Mouse (Mus musculus): ENCODE results near the gene Itsn1.

The Itsn1 gene

DNA sequence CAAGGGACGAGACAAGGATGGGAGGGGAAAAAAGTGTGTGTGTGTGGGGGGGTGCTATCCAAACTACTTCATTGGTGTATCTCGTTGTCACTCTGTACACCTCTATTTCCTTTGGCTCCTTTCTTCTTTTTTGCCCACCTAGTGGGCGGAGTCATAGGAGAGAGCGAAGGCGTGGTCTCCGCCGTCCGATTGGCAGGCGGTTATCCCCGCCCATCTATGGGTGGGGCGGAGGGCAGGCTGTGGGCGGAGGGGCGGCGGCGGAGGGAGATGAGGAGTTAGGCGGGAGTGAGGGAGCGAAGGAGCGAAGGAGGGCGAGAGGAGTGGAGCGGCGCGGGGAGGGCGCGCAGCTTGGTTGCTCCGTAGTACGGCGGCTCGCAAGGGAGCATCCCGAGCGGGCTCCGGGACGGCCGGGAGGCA is at the start of gene Itsn1:
Gene Itsn1, plus strand, starts transcription at position 216 of the 417 bp plus-strand sequence.
- DNase-seq = peak; percentile 98

DNA sequence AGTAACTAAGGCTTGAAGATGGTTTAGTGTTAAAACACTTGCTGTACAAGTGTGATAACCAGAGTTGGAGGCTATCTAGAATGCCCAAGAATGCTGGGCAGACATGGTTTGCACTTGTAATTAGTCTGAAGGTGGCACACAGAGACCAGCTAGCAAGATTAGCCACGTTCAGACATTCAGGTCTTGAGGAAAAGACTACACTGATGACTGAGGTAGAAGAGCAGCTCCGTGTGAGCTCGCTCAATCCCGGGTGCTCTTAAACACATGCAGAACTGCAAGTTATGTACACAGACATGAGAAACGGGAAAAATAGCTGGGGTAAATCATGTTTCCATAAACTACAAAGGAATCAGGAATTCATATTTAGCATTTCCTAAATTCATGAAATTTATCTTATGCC is 48.4 kb upstream of the Itsn1 start:
- no peak for DNase-seq

DNA sequence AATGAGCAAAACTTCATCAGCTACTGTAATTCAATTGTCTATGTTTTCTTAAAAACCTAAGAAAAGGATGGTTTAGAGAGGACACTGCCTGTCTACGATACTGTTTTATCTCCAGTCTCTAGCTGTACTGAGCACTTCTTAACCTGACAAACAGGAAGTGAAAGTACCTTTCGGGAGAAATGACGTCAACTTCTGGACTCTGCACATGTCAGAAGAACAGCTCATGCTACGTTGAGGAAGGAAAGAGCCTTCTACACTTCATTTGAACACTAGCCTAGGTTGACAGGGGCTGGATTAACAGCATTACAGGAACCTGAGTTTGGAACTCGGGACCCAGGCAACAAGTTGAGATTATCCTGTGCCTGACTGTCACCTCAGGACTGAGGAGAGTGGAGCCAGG is 43.6 kb upstream of the Itsn1 start:
- no peak for DNase-seq

DNA sequence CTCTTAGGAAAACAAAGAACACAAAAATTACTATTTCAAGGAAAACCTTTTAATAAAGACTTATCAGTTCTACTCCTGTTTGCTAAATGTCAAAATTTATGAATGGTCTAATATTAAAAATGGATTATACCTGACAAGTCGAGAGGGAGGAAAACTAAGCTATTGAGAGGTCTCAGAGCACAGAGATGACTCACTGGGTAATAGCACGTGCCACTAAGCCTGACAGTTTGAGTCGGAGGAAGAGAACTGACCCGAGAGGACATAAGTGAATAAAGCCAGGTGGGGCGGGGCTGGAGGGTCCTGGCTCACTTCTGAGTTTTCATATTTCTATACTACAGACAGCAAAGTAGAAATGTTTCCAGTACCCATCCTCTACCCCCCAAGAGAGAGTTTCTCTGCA is 42.7 kb upstream of the Itsn1 start:
- no peak for DNase-seq

DNA sequence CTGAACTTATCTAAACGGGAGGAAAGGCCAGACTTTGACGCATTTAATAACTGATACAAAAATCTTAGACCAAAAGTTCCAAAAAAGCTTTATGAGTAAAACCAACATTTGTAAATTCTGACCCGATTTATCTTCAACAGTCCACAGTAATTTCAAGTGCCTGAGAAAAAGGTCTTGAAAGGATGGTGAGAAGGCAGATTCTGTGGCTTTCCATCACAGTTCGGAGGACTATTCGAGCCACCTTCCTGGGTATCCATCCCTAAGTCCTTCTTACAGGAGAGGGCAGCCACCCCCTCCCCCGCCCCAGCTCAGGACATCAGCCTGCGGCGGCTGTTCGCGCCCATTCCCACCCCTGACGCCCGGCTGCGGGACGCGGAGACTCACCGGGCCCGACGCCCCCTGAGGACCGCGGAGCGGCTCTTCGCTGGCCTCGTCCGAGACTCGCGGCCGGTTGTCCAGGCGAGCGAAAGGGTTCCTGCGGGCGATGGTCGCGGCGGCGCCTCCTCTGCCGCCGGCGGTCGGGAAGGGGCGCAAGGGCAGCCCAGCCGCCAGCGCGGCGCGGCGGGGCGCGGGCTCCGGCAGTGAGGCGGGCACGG is 41.0 kb upstream of the Itsn1 start:
- no peak for DNase-seq

DNA sequence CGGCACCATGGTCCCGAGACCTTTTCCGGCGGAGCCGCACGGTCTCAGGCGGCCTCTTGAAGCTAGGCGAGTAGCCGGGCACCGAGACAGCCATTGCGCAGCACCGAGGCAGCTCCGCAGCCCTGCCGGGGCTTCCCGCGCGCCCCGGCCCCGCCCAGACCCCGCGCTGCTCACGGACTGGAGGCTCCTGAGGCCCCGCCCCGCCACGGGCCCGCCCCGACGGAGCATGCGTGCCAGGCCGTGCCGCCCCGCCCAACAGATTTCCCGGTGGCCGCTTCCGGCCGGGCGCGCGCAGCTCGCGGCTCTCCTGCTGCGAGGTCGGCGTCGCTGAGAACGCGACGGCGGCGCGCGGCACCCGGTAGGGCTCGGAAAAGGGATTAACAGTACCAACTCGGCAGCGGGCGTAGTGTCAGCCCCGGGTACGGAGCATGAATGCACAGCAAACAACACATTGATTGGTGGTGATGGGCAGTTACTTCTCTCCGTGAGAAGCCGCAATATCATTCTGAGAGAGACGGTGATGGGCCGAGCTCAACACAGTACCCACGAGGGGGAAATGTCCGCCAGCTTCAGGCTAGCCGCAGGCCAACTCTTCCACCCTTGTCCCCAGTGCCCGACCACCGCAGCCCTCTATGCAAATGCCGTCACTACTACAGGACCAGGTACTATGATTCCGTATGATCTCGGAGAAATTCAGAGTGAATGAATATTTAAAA is 40.3 kb upstream of the Itsn1 start, which contains the start of gene Donson:
Gene Donson, minus strand, starts transcription at position 152 of the 716 bp plus-strand sequence.
- DNase-seq = peak; percentile 93

DNA sequence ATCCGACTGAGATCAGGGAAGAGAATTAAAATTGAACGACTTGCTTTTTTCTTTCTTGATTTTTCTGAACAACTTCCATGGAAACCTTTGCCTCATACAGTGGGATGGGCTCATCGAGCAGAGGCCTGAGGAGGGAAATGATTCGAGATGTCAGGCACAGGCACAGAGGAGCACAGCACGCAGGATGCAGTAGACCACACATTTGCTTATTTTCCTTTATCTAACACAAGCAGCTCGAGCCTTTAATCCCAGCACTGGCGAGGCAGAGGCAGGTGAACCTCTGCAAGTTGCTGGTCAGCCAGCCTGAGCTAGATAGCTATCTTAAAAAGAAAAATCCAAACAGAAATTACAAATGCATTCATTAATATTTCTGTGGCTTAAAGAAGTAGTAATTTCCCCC is 39.3 kb upstream of the Itsn1 start:
- DNase-seq = no peak

DNA sequence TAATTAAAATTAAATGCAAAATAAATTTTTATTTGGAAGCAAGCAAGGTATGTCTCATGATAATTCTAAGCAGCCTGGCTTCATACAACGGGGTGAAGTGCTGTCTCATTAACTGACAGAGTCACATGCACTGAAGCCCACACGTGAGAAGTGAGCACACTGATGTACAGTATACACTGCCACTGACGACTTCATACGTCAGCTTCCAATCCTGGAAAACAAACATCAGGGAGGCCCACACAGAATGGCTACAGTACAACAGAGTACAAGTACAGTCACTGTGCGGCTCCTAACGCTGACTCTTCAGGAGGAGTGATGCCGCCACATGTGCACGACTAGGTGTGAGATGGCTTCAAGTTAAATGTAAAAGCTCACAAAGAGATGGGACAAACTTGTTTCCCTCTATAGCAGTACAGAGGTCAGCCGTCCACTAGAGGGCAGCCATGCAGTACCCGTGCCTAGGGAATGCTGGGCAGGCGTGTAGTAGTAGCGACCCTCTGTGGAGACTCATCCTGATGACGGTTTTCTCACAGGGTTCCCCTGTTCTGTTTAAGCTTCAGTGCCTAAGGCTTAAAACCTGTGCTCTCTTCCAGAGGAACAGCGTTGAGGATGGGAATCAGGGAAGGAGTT is 34.5 kb upstream of the Itsn1 start:
- peak; percentile 44 for DNase-seq

DNA sequence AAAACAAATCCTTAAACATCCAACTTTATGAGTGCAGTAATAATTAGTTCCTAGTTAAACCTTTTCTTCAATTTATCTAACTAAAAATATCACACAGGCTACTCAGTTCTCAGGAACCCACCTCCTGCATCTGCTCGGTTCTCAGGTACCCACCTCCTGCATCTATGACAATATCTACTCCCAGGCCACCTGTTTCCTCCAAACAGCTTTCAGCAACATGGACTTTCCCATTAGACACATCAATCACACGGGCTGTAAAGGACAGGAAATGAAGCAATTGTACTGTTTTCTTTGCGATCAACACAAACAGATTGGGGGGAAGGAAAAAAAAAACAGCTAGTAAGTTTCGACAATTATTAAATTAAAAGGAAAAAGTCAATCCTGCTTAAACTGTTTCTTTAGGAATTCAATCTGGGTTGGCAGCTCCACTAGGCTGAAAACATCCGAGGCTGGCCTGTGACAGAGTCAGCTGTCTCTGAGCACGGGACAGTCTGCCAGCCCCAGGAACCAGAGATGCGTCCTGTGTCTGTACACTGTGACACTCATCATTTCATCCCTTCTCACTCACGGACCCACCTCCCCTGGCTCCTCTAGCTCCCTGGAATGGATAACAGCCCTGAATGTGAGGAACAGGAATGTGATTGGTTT is 33.8 kb upstream of the Itsn1 start:
- no peak for DNase-seq

DNA sequence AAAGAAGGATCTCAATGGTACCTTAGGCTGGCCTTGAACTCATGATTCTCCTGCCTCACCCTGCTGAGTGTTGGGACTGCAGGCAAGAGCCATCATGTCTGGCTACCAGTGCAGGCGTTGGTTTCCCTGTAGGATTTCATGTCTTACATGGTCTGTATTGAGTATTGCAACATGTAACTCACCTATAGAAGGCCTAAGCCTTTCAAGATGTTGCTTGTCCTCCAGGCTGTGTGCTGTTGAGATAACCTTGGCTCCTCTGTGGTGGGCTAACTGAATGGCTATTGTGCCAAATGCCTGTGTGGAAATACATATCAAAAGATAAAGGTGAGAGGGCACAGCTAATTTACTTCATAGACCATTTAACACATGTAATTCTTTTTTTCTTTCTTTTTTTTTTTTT is 30.1 kb upstream of the Itsn1 start:
- DNase-seq = no peak

DNA sequence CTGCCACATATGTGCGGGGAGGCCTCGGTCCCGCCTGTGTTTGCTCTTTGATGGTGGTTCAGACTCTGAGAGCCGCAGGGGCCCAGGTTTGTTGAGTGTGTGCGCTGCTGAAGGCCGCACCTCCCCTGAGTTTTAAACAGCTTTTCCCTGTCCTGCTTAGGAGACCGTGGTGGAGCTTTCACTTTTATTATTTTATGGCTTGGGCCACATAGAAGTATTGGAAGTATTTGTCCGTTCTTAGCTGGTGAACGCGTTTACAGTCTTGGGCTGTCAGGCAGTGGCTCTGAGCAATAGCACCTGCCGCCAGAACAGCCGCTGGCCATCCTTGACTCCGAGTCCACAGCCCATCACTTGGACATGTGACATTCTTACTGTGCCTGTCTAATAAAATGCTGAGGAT is 27.2 kb upstream of the Itsn1 start:
- no peak for DNase-seq

DNA sequence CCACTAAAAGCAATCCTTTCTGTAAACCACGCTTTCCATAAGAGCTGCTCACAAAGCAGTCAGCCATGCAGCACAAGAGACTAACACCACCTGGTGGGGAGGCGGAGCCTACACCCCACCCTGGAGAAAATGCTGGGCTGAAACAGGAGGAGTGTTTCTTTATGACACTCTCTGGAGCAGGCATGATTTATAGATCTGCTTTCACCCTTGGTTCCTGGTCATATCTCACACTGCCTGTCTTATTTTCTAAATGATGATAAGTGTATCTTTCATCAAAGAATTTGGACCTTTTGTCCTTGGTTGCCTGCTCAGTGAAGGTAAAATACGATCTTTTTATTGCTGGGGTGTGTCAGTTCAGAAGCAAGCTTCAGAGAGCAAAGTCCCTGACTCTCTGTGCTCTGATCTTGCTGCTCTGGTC is 26.3 kb upstream of the Itsn1 start:
- peak; percentile 26 for DNase-seq

DNA sequence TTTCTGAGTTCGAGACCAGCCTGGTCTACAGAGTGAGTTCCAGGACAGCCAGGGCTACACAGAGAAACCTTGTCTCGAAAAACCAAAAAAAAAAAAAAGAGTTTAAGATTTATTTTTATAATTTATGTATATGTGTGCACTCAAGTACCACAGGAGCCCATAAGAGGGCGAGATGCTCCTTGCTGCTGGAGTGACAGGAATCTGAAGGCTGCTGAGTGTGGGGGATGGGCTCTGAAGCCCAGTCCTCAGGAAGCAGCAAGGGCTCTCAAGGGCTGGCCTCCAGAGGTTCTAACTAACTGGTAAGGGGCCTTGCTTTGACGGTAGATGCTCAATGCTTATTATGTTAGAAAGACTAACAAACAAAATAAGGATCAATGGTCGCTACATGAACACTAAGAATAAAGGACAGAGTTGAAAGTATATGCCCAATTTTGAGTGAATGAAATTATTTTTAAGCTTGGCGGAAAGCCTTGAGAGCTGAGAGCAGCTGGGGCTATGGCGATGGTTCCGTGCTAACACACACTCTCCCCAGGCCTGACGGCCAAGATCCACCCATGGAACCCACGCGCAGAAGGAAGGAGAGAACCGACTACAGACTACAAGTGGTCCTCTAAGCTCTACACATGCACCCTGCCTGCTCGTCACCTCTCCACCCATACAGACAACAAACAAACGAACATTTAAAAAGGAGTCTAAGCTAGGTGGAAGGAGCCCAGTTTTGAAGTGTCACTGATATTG is 24.3 kb upstream of the Itsn1 start:
- peak; percentile 31 for DNase-seq

DNA sequence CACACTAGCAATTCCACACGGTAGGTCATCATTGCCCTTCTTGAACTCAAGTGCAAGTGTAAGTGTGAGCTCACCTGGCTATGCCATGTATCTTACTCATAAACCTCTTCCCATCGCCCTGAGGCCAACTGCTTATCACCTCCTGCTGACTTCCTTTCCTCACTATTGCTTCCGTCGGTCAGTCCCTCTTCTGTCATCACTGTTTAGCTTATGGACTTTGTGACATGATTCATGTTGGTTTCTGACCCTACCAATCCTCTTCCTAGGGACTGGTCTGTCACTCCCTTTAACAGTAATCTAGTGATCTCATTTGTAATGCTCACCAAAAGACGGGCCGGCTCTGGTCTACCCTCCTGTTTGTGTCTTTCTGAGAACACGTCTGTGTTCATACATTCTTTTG is 18.8 kb upstream of the Itsn1 start:
- no peak for DNase-seq

DNA sequence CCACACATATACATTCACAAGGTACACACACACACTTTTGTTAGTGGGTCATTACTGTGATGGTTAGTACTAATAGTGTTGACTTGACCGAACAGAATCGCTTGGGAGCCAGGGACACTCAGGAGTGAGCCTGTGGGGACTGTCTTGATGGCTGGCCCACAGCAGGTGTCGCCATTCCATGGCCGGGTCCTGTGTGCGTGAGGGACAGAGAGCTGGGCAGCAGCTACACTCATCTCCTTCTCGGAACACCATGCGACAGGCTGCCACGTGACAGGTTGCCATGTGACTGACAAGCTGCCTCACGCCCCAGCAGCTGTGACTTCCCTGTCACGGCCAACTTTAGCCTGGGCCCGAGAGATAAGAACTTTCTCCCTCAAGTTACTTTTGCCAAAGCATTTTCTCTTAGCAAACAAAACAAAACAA is 12.1 kb upstream of the Itsn1 start:
- no peak for DNase-seq

DNA sequence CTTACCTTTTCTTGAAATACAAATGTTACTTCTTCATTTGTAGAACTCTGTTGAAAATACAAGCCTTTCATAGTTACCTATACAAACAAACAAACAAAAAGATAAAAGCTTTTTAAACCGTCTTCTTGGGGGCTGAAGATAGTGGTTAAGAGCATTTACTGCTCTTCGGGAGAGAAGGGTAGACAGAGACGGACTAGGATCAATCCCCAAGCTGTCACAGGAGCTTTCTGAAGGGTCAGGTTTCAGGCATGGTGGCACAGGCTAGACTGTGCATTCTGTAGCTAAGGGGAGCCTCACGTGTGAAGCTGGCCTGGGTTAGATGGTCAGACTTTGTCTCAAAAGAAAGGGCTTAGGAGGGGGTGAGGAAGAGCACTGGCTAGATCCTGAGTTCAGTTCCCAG is 11.7 kb upstream of the Itsn1 start:
- no peak for DNase-seq

DNA sequence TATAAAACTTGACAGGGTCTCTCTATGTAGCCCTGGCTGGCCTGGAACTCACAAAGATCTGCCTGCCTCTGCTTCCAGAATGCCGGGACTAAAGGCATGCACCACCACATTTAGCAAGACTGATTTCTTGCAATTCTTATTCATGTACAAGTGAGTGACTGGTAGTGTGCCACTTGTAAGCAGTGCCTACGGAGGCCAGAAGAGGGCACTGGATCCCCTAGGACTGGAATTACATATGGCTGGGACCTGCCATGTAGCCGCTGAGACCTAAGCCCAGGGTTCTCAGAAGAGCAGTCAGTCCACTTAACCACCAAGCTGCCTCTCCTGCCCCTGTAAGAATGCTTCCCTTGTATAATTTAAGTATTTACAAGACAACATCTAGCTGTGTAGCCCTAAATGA is 4.8 kb upstream of the Itsn1 start:
- no peak for DNase-seq

DNA sequence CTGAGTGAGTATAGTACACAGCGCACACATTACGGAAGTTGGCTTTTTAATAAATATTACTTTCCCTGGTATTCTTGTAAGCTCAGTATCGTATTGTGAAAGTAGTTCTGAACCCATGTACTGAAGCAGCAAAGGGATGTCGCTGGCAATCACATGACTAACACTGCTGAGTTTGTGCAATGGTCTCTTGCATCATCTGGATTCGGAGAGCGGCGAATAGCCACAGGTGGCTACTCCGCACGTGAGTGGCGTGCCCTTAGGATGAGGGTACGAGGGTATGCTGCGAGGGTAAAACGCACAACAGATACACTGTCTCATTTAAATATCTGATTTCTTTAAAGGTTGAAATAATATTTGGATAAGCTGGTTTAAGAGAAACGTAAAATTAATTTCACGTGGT is 1.6 kb upstream of the Itsn1 start:
- no peak for DNase-seq

DNA sequence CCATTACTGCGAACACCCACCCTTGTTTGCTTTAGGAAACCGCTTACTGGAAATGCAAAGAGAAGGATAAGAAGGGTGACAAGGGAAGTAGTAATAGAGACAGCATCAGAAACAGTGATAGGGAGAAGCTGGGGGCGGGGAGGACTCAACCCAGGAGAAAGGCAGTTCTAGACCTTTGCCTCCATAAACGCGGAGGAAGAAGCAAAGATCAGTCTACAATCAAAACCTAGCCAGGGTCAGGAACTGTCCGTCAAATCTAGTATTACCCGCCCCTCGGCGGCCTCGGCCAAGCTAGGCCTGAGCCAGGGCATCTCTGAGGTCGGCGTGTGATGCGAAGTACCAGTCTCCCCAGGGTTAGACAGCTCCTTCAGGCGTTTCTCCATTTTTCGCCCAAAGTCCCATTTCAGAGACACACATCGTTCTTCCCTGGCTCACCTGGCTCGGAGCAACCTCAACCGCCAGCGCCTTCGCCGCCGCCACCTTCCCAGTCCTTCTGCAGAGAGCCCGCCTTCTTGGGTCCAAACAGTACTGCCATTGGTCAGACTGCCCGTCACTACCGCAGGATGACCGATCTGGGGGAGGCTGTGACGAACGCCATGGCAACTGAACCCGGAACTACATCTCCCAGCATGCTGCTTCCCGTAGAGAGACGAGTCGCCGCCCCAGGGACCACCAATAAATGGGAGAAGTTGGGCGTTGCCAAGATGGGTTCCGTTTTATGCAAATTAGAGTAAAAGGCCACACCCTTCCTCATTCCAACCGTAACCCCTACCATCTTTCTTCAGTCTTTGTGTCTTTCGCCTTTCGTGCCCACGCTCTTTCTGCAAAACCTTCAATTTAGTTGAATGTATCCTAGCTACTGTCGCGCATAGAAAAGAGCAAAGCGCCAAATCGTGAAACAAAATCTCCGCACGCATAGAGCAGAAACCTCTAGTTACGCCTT is 687 bp upstream of the Itsn1 start, which contains the start of gene Cryzl1:
Gene Cryzl1, minus strand, starts transcription at position 853 of the 943 bp plus-strand sequence.
- peak; percentile 99 for DNase-seq

DNA sequence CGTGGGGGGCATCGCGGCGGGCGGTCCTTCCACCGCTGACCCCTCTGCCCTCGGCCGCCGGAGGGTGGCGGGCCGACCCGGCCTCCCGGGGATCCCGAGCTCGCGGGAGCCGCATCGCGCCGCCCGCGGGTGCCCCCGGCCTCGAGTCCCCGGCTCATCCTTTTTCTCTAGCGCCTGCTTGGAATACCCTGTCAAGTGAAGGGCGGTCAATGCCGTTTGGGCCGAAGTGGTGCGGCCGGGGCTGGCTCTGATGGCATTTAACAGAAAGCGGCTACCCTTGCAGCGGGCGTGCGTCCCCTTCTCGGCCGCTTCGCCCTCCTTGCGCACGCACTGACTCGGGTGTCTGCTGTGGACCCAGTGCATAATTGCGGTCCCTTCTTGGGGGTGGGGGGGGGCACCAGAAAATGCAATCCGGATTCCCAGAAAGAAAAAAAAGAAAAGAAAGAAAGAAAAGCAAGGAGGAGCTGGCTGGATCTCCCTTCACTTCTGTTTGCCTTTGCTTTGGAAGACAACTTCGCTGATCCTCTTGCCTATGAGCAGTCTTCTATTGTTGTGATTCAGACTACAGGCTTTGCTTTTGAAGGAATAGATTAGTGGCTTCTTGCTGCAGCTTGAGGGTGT is 850 bp downstream of the Itsn1 start:
- peak; percentile 55 for DNase-seq

DNA sequence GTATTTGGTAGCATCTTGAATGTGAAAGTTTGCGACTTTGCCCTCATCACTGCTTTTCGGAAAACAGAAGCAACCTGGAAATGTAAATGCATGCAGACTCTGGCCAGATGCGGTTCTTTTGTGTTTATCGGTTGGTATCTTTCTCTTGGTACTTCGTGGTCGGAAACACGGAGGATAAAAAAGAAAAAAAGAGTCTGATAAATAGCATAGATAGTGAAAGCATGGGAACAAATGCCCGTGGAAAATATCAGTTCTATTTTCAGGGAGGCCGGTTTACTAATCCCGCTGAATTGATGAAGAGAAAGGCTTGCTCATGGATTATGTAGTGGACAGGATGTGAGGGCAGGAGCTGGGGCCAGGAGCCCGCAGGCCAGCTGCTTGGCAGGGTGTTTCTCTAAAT is 1.4 kb downstream of the Itsn1 start:
- no peak for DNase-seq

Data from right cerebral cortex, postnatal 25 days (tissue).